ENCODE assay signal across 30 mouse cellular contexts in genomic region chr1:173411863-173412262, GRCm38 (mm10). TPM values are rescaled to one million over a fixed set of nuclear protein-coding genes. Genes with fewer than 3 reads are reported as not detected.
DNase-seq lines count a peak whose midpoint lies in the region; ATAC-seq and TF ChIP-seq lines count a peak whose summit lies in the region.
"Had no signal": no experiment of that assay in that cellular context is flagged by ENCODE, and none has a peak within 500 bp of the region (broad histone marks: within the 10 kb centered on the region; RNA-seq: fewer than 3 reads in every experiment).

No protein-coding gene starts in this region.

- TF ChIP-seq EP300 in CH12.LX (IDR thresholded peaks at IDR 0.05; ENCODE audit: low read length) = peak; percentile 12; the same call in 1 of the 2 replicates

- H3K27ac ChIP-seq in CH12.LX (ENCODE audit: insufficient read depth, low read depth) = no peak overlapping the region
- H3K27ac ChIP-seq in intestine, embryonic 15.5 days = no peak overlapping the region
- H3K27ac ChIP-seq: embryonic facial prominence, embryonic 10.5 days; embryonic facial prominence, embryonic 15.5 days; forebrain, embryonic 12.5 days; hindbrain, embryonic 13.5 days; liver, embryonic 14.5 days; midbrain, embryonic 13.5 days; neural tube, embryonic 15.5 days; stomach, embryonic 15.5 days had no signal

- no peak for TF ChIP-seq POLR2A in CH12.LX (IDR thresholded peaks at IDR 0.05; ENCODE audit: low read depth, low read length)

- H3K4me3 ChIP-seq in CH12.LX (replicated peaks in 1 of 3; ENCODE audit: low read depth in 2 of 3, low read length in 2 of 3, poor library complexity in 1 of 3) = no peak overlapping the region
- no peak overlapping the region for H3K4me3 ChIP-seq in intestine, embryonic 15.5 days (replicated peaks)
- H3K4me3 ChIP-seq: embryonic facial prominence, embryonic 10.5 days; embryonic facial prominence, embryonic 15.5 days; forebrain, embryonic 12.5 days; heart, embryonic 12.5 days; hindbrain, embryonic 13.5 days; megakaryocyte, embryonic 14.5 days; midbrain, embryonic 13.5 days; neural tube, embryonic 15.5 days; stomach, embryonic 15.5 days had no signal

- TF ChIP-seq RAD21 in CH12.LX (IDR thresholded peaks at IDR 0.05; ENCODE audit: low read depth, low read length) = no peak

- ATAC-seq in neutrophil, adult 5-6 weeks (ENCODE audit: extremely low read depth, insufficient number of reproducible peaks, low FRiP score, poor library complexity, severe bottlenecking) = peak; percentile 81
- ATAC-seq in intestine, embryonic 15.5 days = no peak
- ATAC-seq: midbrain, embryonic 13.5 days had no signal

- peak; percentile 59 to 67 for DNase-seq in B cell, adult 2 months
- peak; percentile 64 for DNase-seq in CH12.LX (ENCODE audit: extremely low read depth)
- peak; percentile 50 for DNase-seq in induced T-regulatory cell, adult 2 months (ENCODE audit: low read depth)
- no peak for DNase-seq in right cerebral cortex, adult 2 months (ENCODE audit: low spot score in 2 of 2)
- no peak for DNase-seq in kidney, adult 8-10 months
- DNase-seq: adrenal gland, postnatal 25 days; cerebellum, adult 18-20 months; cerebellum, postnatal 14 days; gastrocnemius, postnatal 14 days; heart, postnatal 4 days; kidney, adult 18-20 months; kidney, postnatal 10 days; layer of hippocampus, postnatal 36 days; left cerebral cortex, postnatal 4 days; lung, embryonic 14.5 days; lung, postnatal 14 days; right cerebral cortex, adult 18-20 months; right cerebral cortex, postnatal 4 days had no signal

- no peak overlapping the region for H3K9ac ChIP-seq in CH12.LX (ENCODE audit: insufficient read depth, low read depth)
- H3K9ac ChIP-seq in intestine, embryonic 15.5 days = no peak overlapping the region
- H3K9ac ChIP-seq: embryonic facial prominence, embryonic 15.5 days; forebrain, embryonic 12.5 days; heart, embryonic 12.5 days; hindbrain, embryonic 13.5 days; liver, embryonic 14.5 days; lung, embryonic 14.5 days; midbrain, embryonic 13.5 days; neural tube, embryonic 15.5 days; stomach, embryonic 15.5 days had no signal

- H3K9me3 ChIP-seq in CH12.LX (replicated peaks; ENCODE audit: low read length) = no peaks in the 10 kb centered on the region
- H3K9me3 ChIP-seq in intestine, embryonic 15.5 days = no peaks in the 10 kb centered on the region
- H3K9me3 ChIP-seq: embryonic facial prominence, embryonic 10.5 days; embryonic facial prominence, embryonic 15.5 days; forebrain, embryonic 12.5 days; hindbrain, embryonic 13.5 days; megakaryocyte, embryonic 14.5 days; midbrain, embryonic 13.5 days; neural tube, embryonic 15.5 days; stomach, embryonic 15.5 days had no signal

- peak overlapping the region; percentile 38; the same call in 1 of the 2 replicates for H3K4me2 ChIP-seq in CH12.LX (ENCODE audit: insufficient read depth, low read depth, poor library complexity, severe bottlenecking)
- no peak overlapping the region for H3K4me2 ChIP-seq in intestine, embryonic 15.5 days (replicated peaks)
- H3K4me2 ChIP-seq: embryonic facial prominence, embryonic 15.5 days; forebrain, embryonic 12.5 days; heart, embryonic 12.5 days; hindbrain, embryonic 13.5 days; lung, embryonic 14.5 days; midbrain, embryonic 13.5 days; neural tube, embryonic 15.5 days; stomach, embryonic 15.5 days had no signal

- WGBS in intestine, embryonic 15.5 days = 86% methylated on average over 4 of the region's 4 CpGs

- TF ChIP-seq CTCF in CH12.LX (conservative IDR thresholded peaks at IDR 0.05 in 1 of 2, IDR thresholded peaks at IDR 0.05 in 1 of 2; ENCODE audit: low read depth in 2 of 2, low read length in 2 of 2) = no peak

- in situ Hi-C loops in CH12.LX (cut with MboI; ENCODE audit: low pct_ligation_motif_present, low pct_unique_long_range_greater_than_20kb, low sequenced_read_pairs) = no loop called here

- peaks cover 5 to 31% of the 10 kb centered on the region in 2 experiments for H3K4me1 ChIP-seq in CH12.LX (ENCODE audit: control insufficient read depth in 1 of 2, insufficient read depth in 2 of 2)
- H3K4me1 ChIP-seq in intestine, embryonic 15.5 days (replicated peaks) = no peaks in the 10 kb centered on the region
- H3K4me1 ChIP-seq: embryonic facial prominence, embryonic 10.5 days; embryonic facial prominence, embryonic 15.5 days; forebrain, embryonic 12.5 days; heart, embryonic 12.5 days; hindbrain, embryonic 13.5 days; megakaryocyte, embryonic 14.5 days; midbrain, embryonic 13.5 days; neural tube, embryonic 15.5 days; stomach, embryonic 15.5 days had no signal

- H3K79me2 ChIP-seq in CH12.LX (replicated peaks; ENCODE audit: control insufficient read depth, extremely low read depth, insufficient read depth, poor library complexity, severe bottlenecking) = no peaks in the 10 kb centered on the region

- no peaks in the 10 kb centered on the region for H3K36me3 ChIP-seq in CH12.LX (replicated peaks in 1 of 2; ENCODE audit: control insufficient read depth in 1 of 2, insufficient read depth in 1 of 2, low read length in 1 of 2)
- no peaks in the 10 kb centered on the region for H3K36me3 ChIP-seq in intestine, embryonic 15.5 days
- H3K36me3 ChIP-seq: embryonic facial prominence, embryonic 10.5 days; embryonic facial prominence, embryonic 15.5 days; forebrain, embryonic 12.5 days; heart, embryonic 12.5 days; hindbrain, embryonic 13.5 days; midbrain, embryonic 13.5 days; neural tube, embryonic 15.5 days; stomach, embryonic 15.5 days had no signal

- dilution Hi-C loops in CH12.LX (cut with MboI; ENCODE audit: extremely low pct_ligation_motif_present, extremely low pct_unique_long_range_greater_than_20kb, low sequenced_read_pairs) = no loop called here

- H3K27me3 ChIP-seq in CH12.LX (replicated peaks) = no peaks in the 10 kb centered on the region
- no peaks in the 10 kb centered on the region for H3K27me3 ChIP-seq in intestine, embryonic 15.5 days (replicated peaks)
- H3K27me3 ChIP-seq: embryonic facial prominence, embryonic 15.5 days; forebrain, embryonic 12.5 days; heart, embryonic 12.5 days; hindbrain, embryonic 13.5 days; megakaryocyte, embryonic 14.5 days; midbrain, embryonic 13.5 days; neural tube, embryonic 15.5 days; stomach, embryonic 15.5 days had no signal

TF ChIP-seq in CH12.LX, 34 proteins besides CTCF, POLR2A, EP300 and RAD21:
- TF ChIP-seq JUN (IDR thresholded peaks at IDR 0.05; ENCODE audit: insufficient read depth, low read depth, low read length) (0 out of 2 replicates have a peak, but pooled peaks have one; percentile 15), MAX (IDR thresholded peaks at IDR 0.05; ENCODE audit: low read length) (no peak), IRF4 (IDR thresholded peaks at IDR 0.05; ENCODE audit: low read depth, low read length) (0 out of 2 replicates have a peak, but pooled peaks have one; percentile 27), MEF2A (IDR thresholded peaks at IDR 0.05; ENCODE audit: borderline replicate concordance, low read depth, low read length) (peak; percentile 90)

RNA-seq across cellular contexts. Expression of gene Cadm3, which starts 44.4 kb away (rescaled TPM):
- not detected in 2 replicates for total RNA-seq in CH12.LX (2012; rRNA removed)
- total RNA-seq in CH12.LX (2014; rRNA removed) = not detected in 2 replicates
- polyA plus RNA-seq in CH12.LX (2012; ENCODE audit: insufficient read length, low read depth) = not detected in 2 replicates
- 0.37 TPM in 1 of 2 replicates, not detected in the other for total RNA-seq in neutrophil, adult 5-6 weeks (2017)
- 2.2 and 2.4 TPM in 2 replicates for polyA plus RNA-seq in intestine, embryonic 15.5 days (2015; fragmentation: Nextera tagmentation; extraction: Ambion mirVana)

Comparison
In these comparisons a context has a peak if more than half of its experiments do, and no peak if none do; other contexts are left out.
1. DNase-seq: peak in B cell, adult 2 months (2 of 2), CH12.LX (single experiment) and induced T-regulatory cell, adult 2 months (single experiment); none in right cerebral cortex, adult 2 months (0 of 2) and kidney, adult 8-10 months (0 of 2).